Mouse (Mus musculus): Measurements from ENCODE around the gene Hook1. TPM values are rescaled to one million over a fixed set of nuclear protein-coding genes. Genes with fewer than 3 reads are reported as not detected.
A peak's percentile ranks its signal among the peaks of the same experiment; 100 is the strongest.

Hook1 gene
- 1.8 and 2.6 TPM in 2 replicates for polyA plus RNA-seq (2012; ENCODE audit: insufficient read depth, insufficient read length, missing spikeins)

GRCm38 (mm10) chr4:95966928-95967724 is at the start of gene Hook1:
TSS of gene Hook1 (plus strand) at chr4:95967240.
- Histone ChIP-seq H3K27ac (ENCODE audit: insufficient read depth, low read depth, low read length) (no peak within 1 kb of the TSS), H3K4me1 (ENCODE audit: control insufficient read depth, insufficient read depth, low read length) (no peaks in the 10 kb centered on the region), H3K4me3 (ENCODE audit: insufficient read depth, low read length) (peak within 1 kb of the TSS; percentile 61)
- TF ChIP-seq POLR2A (IDR thresholded peaks at IDR 0.05; ENCODE audit: borderline replicate concordance, low read depth, low read length), result no peak
- no peak for TF ChIP-seq CTCF (IDR thresholded peaks at IDR 0.05; ENCODE audit: low read depth, low read length)

DNA sequence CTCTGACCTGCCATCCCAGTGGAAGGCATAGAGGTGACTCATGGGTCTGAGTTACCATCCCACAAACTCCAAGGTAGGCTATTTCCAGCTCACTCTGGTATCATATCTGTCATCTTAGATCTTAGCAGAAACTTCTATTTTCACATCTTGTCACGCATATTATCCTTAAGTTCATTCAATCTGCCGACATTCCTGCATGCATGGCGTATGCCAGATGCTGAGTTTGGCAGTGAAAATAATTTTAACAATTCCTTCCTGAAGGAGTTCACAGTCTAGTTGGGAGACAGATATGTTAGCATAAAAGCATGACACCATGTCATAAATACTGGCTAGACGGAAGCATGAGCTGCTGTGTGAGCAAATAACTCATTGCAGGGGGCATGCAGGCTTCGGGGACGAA is 49.3 kb upstream of the Hook1 start:
- no peak overlapping the region for H3K27ac ChIP-seq (ENCODE audit: insufficient read depth, low read depth, low read length)
- H3K4me3 ChIP-seq (ENCODE audit: insufficient read depth, low read length), result no peak overlapping the region
- H3K4me1 ChIP-seq (ENCODE audit: control insufficient read depth, insufficient read depth, low read length), result peaks cover 15% of the 10 kb centered on the region
- no peak for TF ChIP-seq POLR2A (IDR thresholded peaks at IDR 0.05; ENCODE audit: borderline replicate concordance, low read depth, low read length)
- no peak for TF ChIP-seq CTCF (IDR thresholded peaks at IDR 0.05; ENCODE audit: low read depth, low read length)

- no peak for TF ChIP-seq POLR2A (IDR thresholded peaks at IDR 0.05; ENCODE audit: borderline replicate concordance, low read depth, low read length)
- no peak for TF ChIP-seq CTCF (IDR thresholded peaks at IDR 0.05; ENCODE audit: low read depth, low read length)
- Histone ChIP-seq H3K4me1 (ENCODE audit: control insufficient read depth, insufficient read depth, low read length) (peaks cover 6% of the 10 kb centered on the region), H3K27ac (ENCODE audit: insufficient read depth, low read depth, low read length) (no peak overlapping the region), H3K4me3 (ENCODE audit: insufficient read depth, low read length) (no peak overlapping the region)
Observed at GRCm38 (mm10) chr4:95920448-95920847, 46.6 kb upstream of the Hook1 start.

DNA sequence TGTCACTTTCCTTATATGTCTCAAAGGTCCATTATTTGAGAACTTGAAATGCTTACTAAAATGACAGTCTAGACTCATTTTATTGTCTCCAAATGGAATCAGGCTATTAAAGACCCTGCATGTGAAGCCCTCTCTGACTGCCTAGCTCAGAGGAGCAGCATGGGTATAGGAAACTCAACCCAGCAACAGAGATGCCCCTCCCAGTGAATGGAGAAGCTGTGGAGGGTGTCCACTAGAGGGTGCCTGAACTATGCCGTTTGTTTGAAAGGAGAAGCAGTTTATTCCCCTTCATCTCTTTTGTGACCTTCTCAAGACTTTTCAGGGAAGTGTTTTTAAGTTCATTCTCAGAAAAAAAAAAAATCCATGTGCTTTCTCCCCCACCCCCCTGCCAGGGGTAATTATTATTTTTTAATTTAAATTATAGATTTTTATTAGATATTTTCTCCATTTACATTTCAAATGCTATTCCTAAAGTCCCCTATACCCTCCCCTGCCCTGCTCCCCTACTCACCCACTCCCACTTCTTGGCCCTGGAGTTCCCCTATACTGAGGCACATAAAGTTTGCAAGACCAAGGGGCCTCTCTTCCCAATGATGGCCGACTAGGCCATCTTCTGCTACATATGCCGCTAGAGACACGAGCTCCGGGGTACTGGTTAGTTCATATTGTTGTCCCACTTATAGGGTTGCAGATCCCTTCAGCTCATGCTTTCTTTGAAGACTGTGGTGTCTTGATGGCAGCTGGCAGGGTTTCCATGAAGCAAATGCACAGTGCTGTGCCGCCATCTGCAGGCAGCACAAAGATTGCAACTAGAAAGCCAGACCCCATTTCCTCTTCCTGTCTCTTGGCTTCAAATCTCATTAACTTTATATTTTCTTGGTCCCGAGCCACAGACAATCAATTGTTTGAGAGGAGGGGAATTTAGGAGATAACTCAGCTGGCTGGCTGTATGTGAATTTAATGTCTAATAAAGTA is 42.5 kb upstream of the Hook1 start:
- no peak overlapping the region for H3K4me3 ChIP-seq (ENCODE audit: insufficient read depth, low read length)
- no peaks in the 10 kb centered on the region for H3K4me1 ChIP-seq (ENCODE audit: control insufficient read depth, insufficient read depth, low read length)
- peak; percentile 87 for TF ChIP-seq CTCF (IDR thresholded peaks at IDR 0.05; ENCODE audit: low read depth, low read length)
- TF ChIP-seq POLR2A (IDR thresholded peaks at IDR 0.05; ENCODE audit: borderline replicate concordance, low read depth, low read length), result no peak
- no peak overlapping the region for H3K27ac ChIP-seq (ENCODE audit: insufficient read depth, low read depth, low read length)

DNA sequence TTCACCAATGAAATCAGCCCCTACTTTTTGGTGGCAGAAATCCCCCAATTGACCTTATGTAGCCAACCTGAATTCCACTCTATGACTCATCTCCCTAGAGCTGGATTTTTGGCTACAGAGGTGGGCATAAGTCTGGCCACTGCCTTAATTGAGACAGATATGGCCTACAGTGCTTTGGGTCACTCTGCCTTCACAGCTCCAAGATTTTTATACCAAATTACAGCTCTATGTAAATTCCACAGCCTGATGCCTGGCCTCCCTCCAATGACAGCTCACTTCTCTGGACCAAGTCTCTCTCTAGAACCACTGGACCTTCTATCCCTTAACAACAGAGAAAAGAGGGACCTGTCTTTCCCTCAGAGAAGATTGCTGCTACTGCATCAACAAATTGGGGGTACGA is 38.2 kb upstream of the Hook1 start:
- H3K4me1 ChIP-seq (ENCODE audit: control insufficient read depth, insufficient read depth, low read length), result no peaks in the 10 kb centered on the region
- no peak for TF ChIP-seq POLR2A (IDR thresholded peaks at IDR 0.05; ENCODE audit: borderline replicate concordance, low read depth, low read length)
- TF ChIP-seq CTCF (IDR thresholded peaks at IDR 0.05; ENCODE audit: low read depth, low read length), result no peak
- no peak overlapping the region for H3K27ac ChIP-seq (ENCODE audit: insufficient read depth, low read depth, low read length)
- no peak overlapping the region for H3K4me3 ChIP-seq (ENCODE audit: insufficient read depth, low read length)

GRCm38 (mm10) chr4:95929936-95930335 is 37.1 kb upstream of the Hook1 start:
- no peak overlapping the region for H3K4me3 ChIP-seq (ENCODE audit: insufficient read depth, low read length)

GRCm38 (mm10) chr4:95931331-95931730 is 35.7 kb upstream of the Hook1 start:
- TF ChIP-seq CTCF (IDR thresholded peaks at IDR 0.05; ENCODE audit: low read depth, low read length) (no peak), POLR2A (IDR thresholded peaks at IDR 0.05; ENCODE audit: borderline replicate concordance, low read depth, low read length) (no peak)
- Histone ChIP-seq H3K4me3 (ENCODE audit: insufficient read depth, low read length) (no peak overlapping the region), H3K27ac (ENCODE audit: insufficient read depth, low read depth, low read length) (no peak overlapping the region), H3K4me1 (ENCODE audit: control insufficient read depth, insufficient read depth, low read length) (no peaks in the 10 kb centered on the region)

More at GRCm38 (mm10) chr4:95929936-95930335, 37.1 kb upstream of the Hook1 start:
- no peak overlapping the region for H3K27ac ChIP-seq (ENCODE audit: insufficient read depth, low read depth, low read length)
- H3K4me1 ChIP-seq (ENCODE audit: control insufficient read depth, insufficient read depth, low read length), result no peaks in the 10 kb centered on the region
- TF ChIP-seq CTCF (IDR thresholded peaks at IDR 0.05; ENCODE audit: low read depth, low read length) (no peak), POLR2A (IDR thresholded peaks at IDR 0.05; ENCODE audit: borderline replicate concordance, low read depth, low read length) (no peak)

DNA sequence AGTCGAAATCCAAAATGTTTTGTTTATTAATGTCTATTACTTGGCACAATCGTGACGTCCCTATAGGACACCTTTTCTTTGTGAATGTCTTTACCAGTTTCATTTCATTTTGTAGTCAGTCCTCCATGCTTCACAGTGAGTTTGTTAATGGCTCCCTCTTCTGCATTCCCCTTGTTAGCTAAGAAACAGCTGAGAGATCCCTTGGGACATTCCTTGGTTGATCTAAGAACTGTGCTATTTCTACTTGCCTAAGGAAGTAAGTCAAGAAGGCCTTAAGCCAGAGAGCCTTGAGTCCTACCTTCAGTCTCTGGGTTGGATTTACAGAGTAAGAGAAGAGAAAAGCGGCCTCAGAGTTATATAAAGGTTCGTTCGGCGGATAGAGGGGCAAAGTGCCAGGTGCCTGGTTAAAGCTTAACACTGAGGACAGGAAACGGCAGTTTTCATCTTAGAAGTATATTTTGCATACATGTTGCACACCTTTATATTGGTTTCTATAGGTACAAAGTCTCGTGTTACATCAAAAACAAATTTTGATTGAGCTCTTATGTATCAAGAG is 33.2 kb upstream of the Hook1 start:
- H3K27ac ChIP-seq (ENCODE audit: insufficient read depth, low read depth, low read length), result no peak overlapping the region
- no peaks in the 10 kb centered on the region for H3K4me1 ChIP-seq (ENCODE audit: control insufficient read depth, insufficient read depth, low read length)
- TF ChIP-seq POLR2A (IDR thresholded peaks at IDR 0.05; ENCODE audit: borderline replicate concordance, low read depth, low read length), result no peak
- TF ChIP-seq CTCF (IDR thresholded peaks at IDR 0.05; ENCODE audit: low read depth, low read length), result no peak
- H3K4me3 ChIP-seq (ENCODE audit: insufficient read depth, low read length), result no peak overlapping the region

DNA sequence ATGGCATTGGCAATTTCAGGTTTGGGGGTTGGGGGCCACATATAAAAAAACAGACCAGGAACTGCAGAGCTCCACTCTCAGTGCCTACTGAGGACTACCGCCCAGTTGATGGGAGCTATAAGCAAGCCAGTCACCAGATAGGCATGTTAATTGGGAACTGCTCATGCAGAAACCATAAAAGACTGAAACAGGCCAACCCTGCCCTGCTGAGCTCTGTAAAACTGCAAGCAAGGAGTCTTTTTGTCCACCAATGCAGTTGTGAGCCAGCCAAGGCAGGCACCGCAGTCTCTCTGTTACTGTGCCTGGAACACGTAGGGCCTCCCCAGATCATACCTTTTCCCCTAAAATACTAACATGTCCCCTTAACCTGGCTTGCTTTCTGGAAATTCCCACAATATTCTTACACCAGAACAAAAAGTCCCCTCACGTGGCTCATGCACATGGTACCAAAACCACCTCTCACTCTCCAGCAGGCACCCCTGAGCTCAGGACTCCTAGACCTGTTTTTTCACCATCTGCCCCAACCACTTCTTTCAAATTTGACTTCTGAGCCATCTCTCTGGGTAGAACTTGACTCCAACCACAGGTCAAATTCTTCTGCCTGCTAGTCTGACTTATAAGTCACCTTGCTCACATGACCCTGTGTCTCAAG is 32.5 kb upstream of the Hook1 start:
- no peak for TF ChIP-seq CTCF (IDR thresholded peaks at IDR 0.05; ENCODE audit: low read depth, low read length)
- no peak for TF ChIP-seq POLR2A (IDR thresholded peaks at IDR 0.05; ENCODE audit: borderline replicate concordance, low read depth, low read length)
- Histone ChIP-seq H3K27ac (ENCODE audit: insufficient read depth, low read depth, low read length) (no peak overlapping the region), H3K4me3 (ENCODE audit: insufficient read depth, low read length) (no peak overlapping the region), H3K4me1 (ENCODE audit: control insufficient read depth, insufficient read depth, low read length) (no peaks in the 10 kb centered on the region)

Measured in bone marrow macrophage, adult 2 months (primary cell).